Mouse (Mus musculus) E14TG2a.4 (cell line): Measurements from ENCODE around the gene Adamtsl1.

ENCODE experiments used
- H3K27me3 ChIP-seq: 2 replicates; pipeline ENCODE4 v1.6.1; 2014; ENCODE audit warnings: low read length, control low read depth; ENCODE audit not compliant: insufficient read depth
- H3K36me3 ChIP-seq: 2 replicates; pipeline ENCODE4 v1.6.1; 2014; ENCODE audit warnings: low read length, control low read depth; ENCODE audit not compliant: insufficient read depth
- H3K4me1 ChIP-seq: replicated peaks from 2 replicates; pipeline ENCODE4 v1.6.1; 2014; ENCODE audit warnings: low read depth, low read length, control low read depth
- H3K4me3 ChIP-seq: replicated peaks from 2 replicates; pipeline ENCODE4 v1.5.1; 2014; ENCODE audit warnings: mild to moderate bottlenecking, low read length
- H3K9me3 ChIP-seq: 2 replicates; pipeline ENCODE4 v1.6.1; 2014; ENCODE audit warnings: low read length, control low read depth
- CTCF ChIP-seq: conservative IDR thresholded peaks from 2 replicates; pipeline ENCODE4 v1.5.1; 2014; ENCODE audit warnings: low read length
- NANOG ChIP-seq: IDR thresholded peaks from 2 replicates; pipeline ENCODE4 v1.6.1; 2014; ENCODE audit warnings: borderline replicate concordance, low read length, mixed read lengths
- POU5F1 ChIP-seq: IDR thresholded peaks from 2 replicates; pipeline ENCODE4 v1.6.1; 2014; ENCODE audit warnings: low read length, borderline replicate concordance

Adamtsl1 gene

GRCm38 (mm10) chr4:86286572-86286971, 772.6 kb downstream of the Adamtsl1 start:
- Histone ChIP-seq H3K36me3 (no peaks in the 10 kb centered on the region), H3K4me1 (0 out of 2 replicates have a peak, but pooled peaks cover 3% of the 10 kb centered on the region), H3K9me3 (no peaks in the 10 kb centered on the region), H3K4me3 (no peak overlapping the region), H3K27me3 (no peaks in the 10 kb centered on the region)
- TF ChIP-seq CTCF (no peak), NANOG (no peak), POU5F1 (no peak)

- Histone ChIP-seq H3K4me1 (0 out of 2 replicates have a peak, but pooled peaks cover 3% of the 10 kb centered on the region), H3K27me3 (no peaks in the 10 kb centered on the region), H3K4me3 (no peak overlapping the region), H3K36me3 (no peaks in the 10 kb centered on the region), H3K9me3 (no peaks in the 10 kb centered on the region)
- TF ChIP-seq NANOG: no peak
- no peak for TF ChIP-seq CTCF
- no peak for TF ChIP-seq POU5F1
These were observed 774.3 kb downstream of the Adamtsl1 start for GRCm38 (mm10) chr4:86288264-86288663.

GRCm38 (mm10) chr4:86289511-86290273, 775.7 kb downstream of the Adamtsl1 start:
- no peaks in the 10 kb centered on the region for H3K27me3 ChIP-seq
- no peaks in the 10 kb centered on the region for H3K36me3 ChIP-seq
- no peak overlapping the region for H3K4me3 ChIP-seq
- TF ChIP-seq POU5F1 (no peak), NANOG (no peak), CTCF (no peak)
- H3K9me3 ChIP-seq: no peaks in the 10 kb centered on the region
- H3K4me1 ChIP-seq: 0 out of 2 replicates have a peak, but pooled peaks cover 3% of the 10 kb centered on the region

GRCm38 (mm10) chr4:86294828-86295251, 780.9 kb downstream of the Adamtsl1 start:
- Histone ChIP-seq H3K27me3 (no peaks in the 10 kb centered on the region), H3K4me3 (no peak overlapping the region)
- TF ChIP-seq POU5F1 (no peak), NANOG (no peak), CTCF (no peak)

GRCm38 (mm10) chr4:86301469-86301868, 787.5 kb downstream of the Adamtsl1 start:
- no peak for TF ChIP-seq POU5F1
- TF ChIP-seq NANOG: no peak
- no peak overlapping the region for H3K4me3 ChIP-seq

More at GRCm38 (mm10) chr4:86294828-86295251, 780.9 kb downstream of the Adamtsl1 start:
- Histone ChIP-seq H3K36me3 (no peaks in the 10 kb centered on the region), H3K4me1 (0 out of 2 replicates have a peak, but pooled peaks cover 3% of the 10 kb centered on the region), H3K9me3 (no peaks in the 10 kb centered on the region)

GRCm38 (mm10) chr4:86302095-86302494, 788.1 kb downstream of the Adamtsl1 start:
- TF ChIP-seq POU5F1: no peak
- TF ChIP-seq CTCF: no peak
- no peak for TF ChIP-seq NANOG

More at GRCm38 (mm10) chr4:86301469-86301868, 787.5 kb downstream of the Adamtsl1 start:
- no peaks in the 10 kb centered on the region for H3K36me3 ChIP-seq
- H3K4me1 ChIP-seq: no peaks in the 10 kb centered on the region
- no peaks in the 10 kb centered on the region for H3K27me3 ChIP-seq
- H3K9me3 ChIP-seq: no peaks in the 10 kb centered on the region

GRCm38 (mm10) chr4:86306753-86307152, 792.8 kb downstream of the Adamtsl1 start:
- H3K36me3 ChIP-seq: no peaks in the 10 kb centered on the region
- H3K4me3 ChIP-seq: no peak overlapping the region
- H3K9me3 ChIP-seq: no peaks in the 10 kb centered on the region
- H3K27me3 ChIP-seq: no peaks in the 10 kb centered on the region
- no peaks in the 10 kb centered on the region for H3K4me1 ChIP-seq
- TF ChIP-seq CTCF: no peak
- TF ChIP-seq POU5F1: no peak
- TF ChIP-seq NANOG: no peak

More at GRCm38 (mm10) chr4:86302095-86302494, 788.1 kb downstream of the Adamtsl1 start:
- Histone ChIP-seq H3K27me3 (no peaks in the 10 kb centered on the region), H3K4me1 (no peaks in the 10 kb centered on the region), H3K9me3 (no peaks in the 10 kb centered on the region), H3K36me3 (no peaks in the 10 kb centered on the region), H3K4me3 (no peak overlapping the region)

GRCm38 (mm10) chr4:86309178-86309577, 795.2 kb downstream of the Adamtsl1 start:
- Histone ChIP-seq H3K4me3 (no peak overlapping the region), H3K36me3 (no peaks in the 10 kb centered on the region), H3K9me3 (no peaks in the 10 kb centered on the region), H3K27me3 (no peaks in the 10 kb centered on the region), H3K4me1 (no peaks in the 10 kb centered on the region)
- TF ChIP-seq NANOG: no peak
- no peak for TF ChIP-seq CTCF
- no peak for TF ChIP-seq POU5F1
